Mouse (Mus musculus) 3T3-L1 (cell line): ENCODE data around the gene Plekhb1.

Experiments used
- DNase-seq: peaks from one replicate; pipeline ENCODE4 v3.0.0-alpha.2; 2015; ENCODE audit warnings: low read depth, low spot score

Plekhb1 gene

GRCm38 (mm10) chr7:100658093-100658578 is 4.1 kb downstream of the Plekhb1 start:
- DNase-seq, result no peak

- DNase-seq, result no peak
These were observed 5.5 kb downstream of the Plekhb1 start for GRCm38 (mm10) chr7:100656739-100657138.

GRCm38 (mm10) chr7:100654441-100654840 is 7.8 kb downstream of the Plekhb1 start:
- DNase-seq, result no peak

- peak; percentile 66 for DNase-seq
These were observed 8.5 kb downstream of the Plekhb1 start for GRCm38 (mm10) chr7:100653480-100654266.

GRCm38 (mm10) chr7:100651011-100651410 is 11.2 kb downstream of the Plekhb1 start:
- no peak for DNase-seq

GRCm38 (mm10) chr7:100650421-100650820 is 11.8 kb downstream of the Plekhb1 start:
- DNase-seq, result no peak

GRCm38 (mm10) chr7:100649826-100650225 is 12.4 kb downstream of the Plekhb1 start:
- DNase-seq, result no peak

GRCm38 (mm10) chr7:100649095-100649494 is 13.1 kb downstream of the Plekhb1 start:
- DNase-seq, result no peak

GRCm38 (mm10) chr7:100645147-100645546 is 17.1 kb downstream of the Plekhb1 start:
- DNase-seq, result peak; percentile 64

GRCm38 (mm10) chr7:100642413-100642812 is 19.8 kb downstream of the Plekhb1 start:
- no peak for DNase-seq

- DNase-seq, result peak; percentile 57
These were observed 24.6 kb downstream of the Plekhb1 start for GRCm38 (mm10) chr7:100637657-100638056.

GRCm38 (mm10) chr7:100624538-100624937 is 37.7 kb downstream of the Plekhb1 start:
- no peak for DNase-seq

- peak; percentile 56 for DNase-seq
These were observed 39.9 kb downstream of the Plekhb1 start for GRCm38 (mm10) chr7:100622277-100622676.

GRCm38 (mm10) chr7:100616121-100616857 is 45.9 kb downstream of the Plekhb1 start:
- no peak for DNase-seq

- DNase-seq, result no peak
These were observed 53.3 kb downstream of the Plekhb1 start for GRCm38 (mm10) chr7:100608910-100609309.

GRCm38 (mm10) chr7:100608130-100608741 is 54.0 kb downstream of the Plekhb1 start, which contains the start of gene Mrpl48:
Gene Mrpl48, minus strand, starts transcription at chr7:100608301.
- DNase-seq, result peak; percentile 41

GRCm38 (mm10) chr7:100607214-100608129 is 54.7 kb downstream of the Plekhb1 start, which contains the start of gene Rab6a:
Gene Rab6a, plus strand, starts transcription at chr7:100607410.
- DNase-seq, result peak; percentile 98

- no peak for DNase-seq
These were observed 62.0 kb downstream of the Plekhb1 start for GRCm38 (mm10) chr7:100600211-100600610.

GRCm38 (mm10) chr7:100593349-100593748 is 68.9 kb downstream of the Plekhb1 start:
- no peak for DNase-seq
